Mouse (Mus musculus): ENCODE results near the gene Uba3.

Gene Uba3

DNA sequence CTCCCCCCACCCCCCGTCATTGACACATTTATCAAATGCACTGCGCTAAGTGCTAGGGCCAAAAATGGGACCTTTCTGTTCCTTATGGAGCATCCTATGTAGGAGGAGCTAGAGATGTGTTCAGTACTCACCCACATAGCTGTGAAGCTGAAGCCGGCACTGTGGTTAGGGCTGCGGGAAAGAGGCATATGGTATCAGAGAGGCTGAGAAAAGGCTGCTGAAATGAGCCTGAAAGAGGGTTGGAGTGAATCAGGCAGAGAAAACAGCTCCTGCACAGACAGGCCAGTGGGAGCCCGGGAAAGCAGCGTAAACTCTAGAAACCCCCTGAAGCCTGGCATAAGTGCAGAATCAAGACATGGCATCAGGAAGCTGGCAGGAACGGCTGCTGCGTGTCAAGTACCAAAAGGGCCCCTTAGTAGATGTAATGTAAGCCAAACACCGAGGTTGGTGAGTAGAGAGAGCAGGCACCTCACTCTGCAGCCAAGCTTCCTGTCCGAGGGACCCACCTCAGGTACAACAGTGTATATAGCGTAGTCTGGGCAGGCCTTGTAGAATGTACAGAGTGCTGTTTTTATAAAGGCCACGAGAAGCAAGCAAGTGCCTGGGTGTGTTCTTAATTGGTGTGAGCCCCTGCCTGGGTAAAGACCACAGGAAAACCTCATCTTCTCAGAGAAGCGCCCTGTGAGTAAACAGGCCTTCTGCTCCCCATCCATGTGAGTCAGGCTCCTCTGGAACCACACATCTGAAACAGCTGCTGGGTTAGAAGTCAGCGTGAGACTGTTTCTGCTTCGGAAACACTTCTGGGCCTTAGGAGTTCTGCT lies 16.0 kb upstream of the Uba3 start:
- no peak for TF ChIP-seq NANOG (IDR thresholded peaks at IDR 0.05; ENCODE audit: borderline replicate concordance, low read length)
- no peak for TF ChIP-seq CTCF (conservative IDR thresholded peaks at IDR 0.05; ENCODE audit: low read length)
- TF ChIP-seq POU5F1 (IDR thresholded peaks at IDR 0.05; ENCODE audit: borderline replicate concordance, low read length): no peak
- H3K36me3 ChIP-seq (ENCODE audit: insufficient read depth, low read length): peaks cover 17% of the 10 kb centered on the region; the same call in 1 of the 2 replicates
- H3K9me3 ChIP-seq (ENCODE audit: low read length): no peaks in the 10 kb centered on the region
- no peak overlapping the region for H3K4me3 ChIP-seq (replicated peaks; ENCODE audit: low read length)
- no peaks in the 10 kb centered on the region for H3K27me3 ChIP-seq (ENCODE audit: insufficient read depth, low read length)
- peaks cover 38% of the 10 kb centered on the region for H3K4me1 ChIP-seq (replicated peaks; ENCODE audit: low read depth, low read length)

DNA sequence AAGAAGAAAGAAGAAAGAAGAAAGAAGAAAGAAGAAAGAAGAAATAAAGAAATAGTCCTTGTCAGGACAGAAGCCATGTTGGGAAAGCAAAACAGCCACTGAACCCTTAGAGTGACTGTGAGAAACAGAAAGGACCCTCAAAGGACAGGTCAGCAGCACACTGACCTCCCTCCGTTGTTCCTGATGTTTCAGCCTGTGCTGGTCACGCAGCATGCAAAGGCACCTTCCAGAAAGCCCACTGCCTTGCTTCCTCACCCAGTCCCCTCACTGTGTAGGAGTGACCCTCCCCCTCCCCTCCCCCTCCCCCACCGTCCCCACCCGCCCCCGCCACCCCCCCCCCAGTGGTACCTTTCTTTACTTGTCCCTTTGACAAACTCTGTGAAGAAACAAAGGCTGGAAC lies 15.2 kb upstream of the Uba3 start:
- no peaks in the 10 kb centered on the region for H3K27me3 ChIP-seq (ENCODE audit: insufficient read depth, low read length)
- H3K36me3 ChIP-seq (ENCODE audit: insufficient read depth, low read length): peaks cover 10% of the 10 kb centered on the region; the same call in 1 of the 2 replicates
- H3K4me3 ChIP-seq (replicated peaks; ENCODE audit: low read length): no peak overlapping the region
- no peak for TF ChIP-seq POU5F1 (IDR thresholded peaks at IDR 0.05; ENCODE audit: borderline replicate concordance, low read length)
- TF ChIP-seq NANOG (IDR thresholded peaks at IDR 0.05; ENCODE audit: borderline replicate concordance, low read length): no peak
- TF ChIP-seq CTCF (conservative IDR thresholded peaks at IDR 0.05; ENCODE audit: low read length): no peak
- H3K4me1 ChIP-seq (replicated peaks; ENCODE audit: low read depth, low read length): peaks cover 38% of the 10 kb centered on the region
- H3K9me3 ChIP-seq (ENCODE audit: low read length): no peaks in the 10 kb centered on the region

DNA sequence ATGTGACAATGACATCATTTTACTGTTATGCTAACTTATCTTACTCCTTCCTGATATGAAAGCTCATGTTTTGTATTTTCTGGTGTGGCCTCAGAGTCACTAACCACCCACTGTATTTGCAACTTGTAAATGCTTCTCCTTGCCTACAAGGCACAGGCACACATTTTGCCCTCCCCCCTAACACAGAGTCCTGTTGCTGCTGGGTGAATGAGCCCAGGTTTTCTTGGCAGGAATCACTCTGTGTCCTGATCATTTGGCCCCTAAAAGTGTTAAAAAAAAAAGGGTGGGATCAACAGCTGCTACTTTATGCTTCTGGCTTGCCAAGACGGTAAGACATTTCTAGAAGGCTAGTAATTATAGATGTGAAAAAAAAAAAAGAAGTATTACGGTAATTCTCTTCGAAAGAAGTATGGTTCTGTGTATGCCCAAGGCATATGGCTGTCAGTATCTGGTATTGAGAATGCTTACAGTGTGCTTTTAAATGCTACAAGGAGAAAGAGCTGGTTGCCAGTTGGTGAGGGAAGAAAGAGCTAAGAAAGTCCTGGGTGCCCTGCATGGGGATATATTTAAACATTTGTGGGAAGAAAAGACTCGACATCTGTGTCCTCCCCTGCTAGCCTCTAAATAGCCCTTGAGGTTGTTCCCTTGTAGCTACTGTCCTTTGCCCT lies 10.8 kb upstream of the Uba3 start:
- TF ChIP-seq CTCF (conservative IDR thresholded peaks at IDR 0.05; ENCODE audit: low read length): no peak
- TF ChIP-seq NANOG (IDR thresholded peaks at IDR 0.05; ENCODE audit: borderline replicate concordance, low read length): no peak
- no peak for TF ChIP-seq POU5F1 (IDR thresholded peaks at IDR 0.05; ENCODE audit: borderline replicate concordance, low read length)
- Histone ChIP-seq H3K4me3 (replicated peaks; ENCODE audit: low read length) (no peak overlapping the region), H3K27me3 (ENCODE audit: insufficient read depth, low read length) (no peaks in the 10 kb centered on the region), H3K9me3 (ENCODE audit: low read length) (peaks cover 7% of the 10 kb centered on the region; the same call in 1 of the 2 replicates), H3K36me3 (ENCODE audit: insufficient read depth, low read length) (peaks cover 25% of the 10 kb centered on the region; the same call in 1 of the 2 replicates), H3K4me1 (replicated peaks; ENCODE audit: low read depth, low read length) (peaks cover 37% of the 10 kb centered on the region)

DNA sequence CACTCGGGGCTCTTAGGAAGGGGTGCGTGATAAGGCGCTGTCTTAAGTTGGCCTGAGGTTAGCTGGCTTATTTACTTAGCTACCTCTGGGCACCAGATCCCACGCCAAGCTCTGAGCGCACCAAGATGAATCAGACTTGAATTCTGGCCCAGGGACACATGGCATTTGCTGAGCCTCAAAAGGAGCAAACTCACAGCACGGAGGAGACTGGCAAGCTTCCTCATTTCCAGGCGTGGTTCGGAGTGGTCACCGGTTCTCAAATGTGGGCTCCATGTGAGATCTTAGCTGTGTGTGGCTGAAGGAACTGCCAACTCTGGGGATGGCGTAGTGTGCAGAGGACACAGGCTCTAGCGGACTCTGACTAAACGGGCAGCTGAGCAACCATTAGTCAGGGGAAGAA lies 6.5 kb upstream of the Uba3 start:
- Histone ChIP-seq H3K9me3 (ENCODE audit: low read length) (peaks cover 7% of the 10 kb centered on the region; the same call in 1 of the 2 replicates), H3K4me3 (replicated peaks; ENCODE audit: low read length) (peak overlapping the region; percentile 90), H3K4me1 (replicated peaks; ENCODE audit: low read depth, low read length) (peaks cover 63% of the 10 kb centered on the region), H3K36me3 (ENCODE audit: insufficient read depth, low read length) (peaks cover 22% of the 10 kb centered on the region; the same call in 1 of the 2 replicates), H3K27me3 (ENCODE audit: insufficient read depth, low read length) (no peaks in the 10 kb centered on the region)
- TF ChIP-seq CTCF (conservative IDR thresholded peaks at IDR 0.05; ENCODE audit: low read length) (no peak), NANOG (IDR thresholded peaks at IDR 0.05; ENCODE audit: borderline replicate concordance, low read length) (no peak), POU5F1 (IDR thresholded peaks at IDR 0.05; ENCODE audit: borderline replicate concordance, low read length) (no peak)

DNA sequence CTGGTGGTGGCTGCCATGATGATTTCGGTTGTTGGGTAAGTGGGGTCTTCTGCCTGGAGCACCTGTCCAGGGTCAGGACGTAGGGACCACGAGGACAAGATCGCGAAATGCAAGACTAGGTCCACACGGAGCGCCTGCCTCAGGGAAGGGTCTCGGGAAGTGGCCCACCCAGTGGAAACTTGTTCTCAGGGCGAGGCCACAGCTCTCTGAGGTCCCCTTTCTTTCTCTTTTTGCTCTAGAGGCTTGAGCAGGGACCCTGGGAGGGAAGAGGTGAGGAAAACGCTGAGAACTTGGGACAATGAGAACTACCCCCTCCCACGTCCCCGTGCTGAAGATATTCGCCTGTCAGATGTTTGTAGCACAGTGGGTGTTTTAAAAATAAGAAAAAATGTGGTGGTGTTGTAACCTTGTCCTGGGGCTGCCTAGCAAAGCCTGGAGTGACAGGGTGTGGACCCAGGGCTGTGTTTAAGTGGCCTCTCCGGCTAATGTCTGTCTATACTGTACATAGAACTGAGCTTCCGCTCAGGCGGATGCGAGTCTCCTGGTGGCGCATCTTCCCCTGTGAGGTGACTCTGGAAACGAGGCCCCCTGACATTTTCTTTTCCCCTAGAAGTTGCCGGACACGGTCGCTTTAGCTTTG lies 5.6 kb upstream of the Uba3 start:
- TF ChIP-seq CTCF (conservative IDR thresholded peaks at IDR 0.05; ENCODE audit: low read length): no peak
- TF ChIP-seq NANOG (IDR thresholded peaks at IDR 0.05; ENCODE audit: borderline replicate concordance, low read length): no peak
- TF ChIP-seq POU5F1 (IDR thresholded peaks at IDR 0.05; ENCODE audit: borderline replicate concordance, low read length): no peak
- Histone ChIP-seq H3K4me1 (replicated peaks; ENCODE audit: low read depth, low read length) (peaks cover 59% of the 10 kb centered on the region), H3K36me3 (ENCODE audit: insufficient read depth, low read length) (peaks cover 22% of the 10 kb centered on the region; the same call in 1 of the 2 replicates), H3K9me3 (ENCODE audit: low read length) (peaks cover 7% of the 10 kb centered on the region; the same call in 1 of the 2 replicates), H3K4me3 (replicated peaks; ENCODE audit: low read length) (peak overlapping the region; percentile 90), H3K27me3 (ENCODE audit: insufficient read depth, low read length) (no peaks in the 10 kb centered on the region)

DNA sequence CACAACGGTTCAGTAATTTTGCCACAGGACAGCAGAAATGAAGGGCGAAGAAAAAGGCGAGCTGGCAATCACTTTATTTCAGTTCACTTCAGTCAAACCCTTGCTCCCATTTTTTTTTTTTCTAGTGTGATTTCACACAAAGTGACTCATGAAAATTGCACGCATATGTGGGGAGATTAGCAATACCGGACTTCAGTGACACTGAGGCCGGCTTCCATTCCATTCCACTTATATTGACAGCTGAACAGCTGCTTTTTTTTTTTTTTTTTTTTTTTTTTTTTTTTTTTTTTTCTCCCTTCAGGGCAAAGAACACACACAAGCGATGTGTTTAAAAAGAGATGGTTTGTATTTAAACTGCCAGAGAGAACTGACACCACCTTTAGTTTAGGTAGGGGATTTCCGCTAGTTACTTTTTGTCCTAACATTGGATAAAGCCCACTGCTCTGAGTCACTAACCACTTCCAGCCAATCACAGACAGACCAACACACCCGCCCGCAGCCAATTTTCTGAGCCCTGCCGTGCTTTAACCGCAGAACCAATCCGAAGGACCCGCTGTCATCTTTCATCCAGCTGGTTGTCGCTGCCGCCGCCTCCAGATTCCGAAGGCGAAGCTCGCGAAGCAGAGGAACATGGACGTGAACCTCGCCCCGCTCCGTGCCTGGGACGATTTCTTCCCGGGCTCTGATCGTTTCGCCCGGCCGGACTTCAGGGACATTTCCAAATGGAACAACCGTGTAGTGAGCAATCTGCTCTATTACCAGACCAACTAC lies 4.9 kb upstream of the Uba3 start, which contains the start of gene Arl6ip5:
Gene Arl6ip5, plus strand, starts transcription at position 499 of the 771 bp plus-strand sequence.
- peaks cover 7% of the 10 kb centered on the region; the same call in 1 of the 2 replicates for H3K9me3 ChIP-seq (ENCODE audit: low read length)
- H3K4me1 ChIP-seq (replicated peaks; ENCODE audit: low read depth, low read length): peaks cover 59% of the 10 kb centered on the region
- H3K27me3 ChIP-seq (ENCODE audit: insufficient read depth, low read length): no peaks in the 10 kb centered on the region
- H3K36me3 ChIP-seq (ENCODE audit: insufficient read depth, low read length): peaks cover 21% of the 10 kb centered on the region; the same call in 1 of the 2 replicates
- H3K4me3 ChIP-seq (replicated peaks; ENCODE audit: low read length): peak within 1 kb of the TSS; percentile 90
- no peak for TF ChIP-seq NANOG (IDR thresholded peaks at IDR 0.05; ENCODE audit: borderline replicate concordance, low read length)
- TF ChIP-seq CTCF (conservative IDR thresholded peaks at IDR 0.05; ENCODE audit: low read length): no peak
- no peak for TF ChIP-seq POU5F1 (IDR thresholded peaks at IDR 0.05; ENCODE audit: borderline replicate concordance, low read length)

DNA sequence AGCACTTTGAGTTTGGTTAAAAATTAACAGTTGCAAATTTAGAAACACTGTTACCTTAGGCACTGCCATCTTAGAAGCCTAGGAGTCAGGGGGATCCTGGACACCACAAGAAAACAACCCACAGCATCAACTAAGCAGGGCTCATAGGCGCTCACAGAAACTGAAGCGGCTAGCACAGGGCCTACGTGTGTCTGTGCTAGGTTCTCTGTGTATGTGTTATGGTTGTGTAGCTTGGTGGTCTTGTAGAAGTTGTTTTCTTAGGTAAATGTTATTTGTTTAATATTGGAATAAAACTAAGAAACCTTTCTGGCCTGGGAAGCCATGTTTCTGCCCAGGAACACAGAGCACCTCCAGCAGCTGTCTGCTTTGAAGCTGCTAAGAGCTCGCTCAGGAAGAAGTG lies 4.3 kb upstream of the Uba3 start:
- no peak overlapping the region for H3K4me3 ChIP-seq (replicated peaks; ENCODE audit: low read length)
- H3K4me1 ChIP-seq (replicated peaks; ENCODE audit: low read depth, low read length): peaks cover 59% of the 10 kb centered on the region
- peaks cover 16% of the 10 kb centered on the region; the same call in 1 of the 2 replicates for H3K36me3 ChIP-seq (ENCODE audit: insufficient read depth, low read length)
- no peaks in the 10 kb centered on the region for H3K27me3 ChIP-seq (ENCODE audit: insufficient read depth, low read length)
- H3K9me3 ChIP-seq (ENCODE audit: low read length): 0 out of 2 replicates have a peak, but pooled peaks cover 1% of the 10 kb centered on the region
- TF ChIP-seq CTCF (conservative IDR thresholded peaks at IDR 0.05; ENCODE audit: low read length) (no peak), NANOG (IDR thresholded peaks at IDR 0.05; ENCODE audit: borderline replicate concordance, low read length) (no peak), POU5F1 (IDR thresholded peaks at IDR 0.05; ENCODE audit: borderline replicate concordance, low read length) (no peak)

All from E14TG2a.4 (cell line).